Mouse (Mus musculus) thymus, adult 2 months (tissue): ENCODE results near the gene Fam168a.

Source experiments
- CTCF ChIP-seq: fragments of 200-500 bp; IDR thresholded peaks from 2 replicates; pipeline ENCODE4 v1.5.1; 2012; ENCODE audit warnings: mild to moderate bottlenecking, control low read depth, low read length, moderate library complexity, borderline replicate concordance; ENCODE audit not compliant: control insufficient read depth, poor library complexity, insufficient read depth; ENCODE audit errors: extremely low read depth
- POLR2A ChIP-seq: fragments of 200-500 bp; IDR thresholded peaks from 2 replicates; pipeline ENCODE4 v1.6.1; 2012; ENCODE audit warnings: mild to moderate bottlenecking, low read length, control low read depth, moderate library complexity; ENCODE audit not compliant: control insufficient read depth, poor library complexity, insufficient read depth; ENCODE audit errors: extremely low read depth

- no peak for TF ChIP-seq CTCF
- TF ChIP-seq POLR2A = no peak
Observed at GRCm38 (mm10) chr7:100678948-100679880, 27.2 kb upstream of the Fam168a start.
